Mouse (Mus musculus) C3H10T1/2 (cell line): Measurements from ENCODE around the gene Rag2. TPM values are rescaled to one million over a fixed set of nuclear protein-coding genes. Genes with fewer than 3 reads are reported as not detected.

Experiments used
- polyA plus RNA-seq, 2 experiments: library from polyadenylated mRNA; unstranded; fragments of >200 nt; fragmentation: generic; extraction: Trizol; gene quantifications; one replicate each; pipeline ENCODE4 v1.2.1; 2012; ENCODE audit warnings: missing spikeins in 2 of 2

Gene Rag2
- polyA plus RNA-seq = not detected

DNA sequence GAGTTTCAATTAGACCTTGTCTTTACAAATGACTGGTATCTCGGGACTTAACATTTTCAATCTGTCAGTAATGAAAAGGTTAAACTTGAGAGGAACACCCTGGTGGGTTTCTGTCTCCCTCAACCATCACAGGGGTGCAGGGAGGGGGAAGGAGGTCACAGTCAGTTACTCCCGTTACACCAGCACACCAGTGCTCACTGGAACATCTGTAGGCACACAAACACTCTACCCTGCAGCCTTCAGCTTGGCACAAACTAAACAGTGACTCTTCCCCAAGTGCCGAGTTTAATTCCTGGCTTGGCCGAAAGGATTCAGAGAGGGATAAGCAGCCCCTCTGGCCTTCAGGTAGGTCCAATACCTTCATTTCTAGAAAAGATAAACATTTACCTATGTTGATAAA is at the start of gene Rag2:
Gene Rag2 (plus strand): TSS at position 193 of the 400 bp plus-strand sequence.

DNA sequence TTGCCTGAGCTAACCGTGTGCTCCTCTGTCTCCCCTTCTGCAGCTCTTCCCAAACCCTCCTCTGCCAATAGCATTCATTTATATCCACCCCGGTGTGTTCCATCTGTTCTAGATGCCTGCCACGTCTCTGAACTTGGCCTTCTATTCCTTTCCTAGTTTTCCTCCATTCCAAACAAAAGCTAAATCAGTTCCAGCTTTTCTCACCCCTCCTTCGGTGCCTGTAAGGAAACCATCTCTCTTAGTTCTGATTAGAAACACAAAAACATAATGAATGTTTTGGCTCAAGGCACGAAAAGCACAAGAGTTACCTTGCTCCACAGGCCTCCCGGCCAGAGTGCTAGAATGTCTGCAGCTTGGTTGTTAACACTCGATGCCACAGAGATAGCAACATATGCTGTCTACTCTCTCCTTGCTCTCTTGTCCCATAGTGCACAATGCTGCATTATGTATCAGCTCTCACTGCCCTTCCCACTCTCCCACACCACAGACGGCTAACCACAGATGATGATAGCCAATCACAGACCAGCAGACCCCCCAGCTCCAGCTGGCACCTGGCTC is 24.7 kb downstream of the Rag2 start, which contains the start of the genes Rag1 and B230118H07Rik:
Gene Rag1 (minus strand): TSS at position 388 of the 558 bp plus-strand sequence.
Gene B230118H07Rik (minus strand): TSS at position 419 of the 558 bp plus-strand sequence.

DNA sequence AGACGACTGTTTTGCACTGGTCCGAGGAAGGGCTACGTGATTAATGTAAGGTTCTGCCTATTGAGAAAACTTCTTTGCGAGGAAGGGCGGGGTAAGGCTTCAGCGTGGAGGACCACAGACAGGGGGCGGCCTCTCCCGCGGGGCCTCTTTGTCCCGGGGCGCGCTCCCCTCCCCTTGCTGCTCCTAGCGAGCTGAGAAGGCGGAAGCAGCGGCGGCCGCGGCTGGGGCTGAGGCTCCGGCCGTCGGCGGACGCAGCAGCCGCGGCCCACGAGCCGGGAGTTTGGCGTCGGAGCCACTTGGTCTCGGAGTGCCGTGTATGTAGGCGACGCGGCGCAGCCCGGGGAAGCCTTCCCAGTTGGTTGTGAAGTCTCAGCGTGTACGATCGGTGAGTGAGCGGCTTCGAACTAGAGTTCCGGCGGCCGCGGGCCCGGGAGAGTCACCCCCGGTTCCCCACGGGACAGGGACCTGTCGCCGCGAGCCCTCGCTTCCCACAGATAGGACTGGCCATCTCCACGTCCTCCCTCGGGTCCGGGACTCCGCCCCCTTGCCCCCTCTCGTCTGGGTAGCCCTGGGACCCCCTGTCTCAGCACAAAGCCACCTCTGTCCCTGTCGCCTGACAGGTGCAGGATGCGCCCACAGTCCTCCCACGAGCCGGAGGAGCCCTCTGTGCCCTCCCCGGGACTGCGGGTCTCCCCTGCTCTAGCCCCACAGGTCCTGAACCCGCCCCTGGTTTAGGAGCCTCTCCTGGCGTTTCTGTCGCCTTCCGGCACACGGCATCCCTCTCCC is 53.9 kb downstream of the Rag2 start, which contains the start of gene Traf6:
Gene Traf6 (plus strand): TSS at position 194 of the 786 bp plus-strand sequence.

Other genes starting within 250 kb of the Rag2 start
- under 1 TPM in 1 of 2 experiments, not detected in 1; 0.02 TPM for gene Rag1, start 24.8 kb downstream of the Rag2 start, polyA plus RNA-seq
- 10 to 100 TPM in 1 of 2 experiments, 1 to 10 TPM in 1; 1.6 to 46.5 TPM for gene B230118H07Rik, start 24.8 kb downstream of the Rag2 start, polyA plus RNA-seq
- 1 to 10 TPM in 1 of 2 experiments, under 1 TPM in 1; 0.44 to 3.2 TPM for gene Traf6, start 53.7 kb downstream of the Rag2 start, polyA plus RNA-seq